Mouse (Mus musculus): Measurements from ENCODE around the gene Tagap. TPM values are rescaled to one million over a fixed set of nuclear protein-coding genes. Genes with fewer than 3 reads are reported as not detected.
A peak's percentile ranks its signal among the peaks of the same experiment; 100 is the strongest.

Tagap gene
- total and polyA plus RNA-seq, 2 experiments from 2014 or later, result 0.26 to 3.3 TPM

- no peak for DNase-seq (ENCODE audit: low spot score)
- Histone ChIP-seq H3K27me3 (ENCODE audit: control insufficient read depth, insufficient read depth, low read length) (no peaks in the 10 kb centered on the region), H3K36me3 (replicated peaks; ENCODE audit: control insufficient read depth, insufficient read depth, low read length) (no peaks in the 10 kb centered on the region)
These were observed 31.7 kb upstream of the Tagap start for GRCm38 (mm10) chr17:7894094-7894493.

GRCm38 (mm10) chr17:7896047-7896635 is 29.7 kb upstream of the Tagap start:
- no peak overlapping the region for H3K4me2 ChIP-seq (ENCODE audit: low read depth, low read length)
- H3K4me1 ChIP-seq (ENCODE audit: control insufficient read depth, insufficient read depth), result no peaks in the 10 kb centered on the region
- DNase-seq (ENCODE audit: low spot score) (no peak), ATAC-seq (ENCODE audit: insufficient read depth, low read depth) (no peak)
- H3K9me3 ChIP-seq (replicated peaks; ENCODE audit: control insufficient read depth, low read length), result no peaks in the 10 kb centered on the region
- 63% methylated on average over 10 of the region's 10 CpGs for WGBS
- no peaks in the 10 kb centered on the region for H3K36me3 ChIP-seq (replicated peaks; ENCODE audit: control insufficient read depth, insufficient read depth, low read length)
- TF ChIP-seq EP300 (IDR thresholded peaks at IDR 0.05; ENCODE audit: low read depth) (no peak), CTCF (IDR thresholded peaks at IDR 0.05; ENCODE audit: low read depth) (no peak)
- no peak overlapping the region for H3K9ac ChIP-seq (replicated peaks; ENCODE audit: low read depth, low read length)
- no peak overlapping the region for H3K27ac ChIP-seq (ENCODE audit: low read depth)
- no peaks in the 10 kb centered on the region for H3K27me3 ChIP-seq (ENCODE audit: control insufficient read depth, insufficient read depth, low read length)
- H3K4me3 ChIP-seq (ENCODE audit: low read depth, low read length), result no peak overlapping the region

More at GRCm38 (mm10) chr17:7894094-7894493, 31.7 kb upstream of the Tagap start:
- ATAC-seq (ENCODE audit: insufficient read depth, low read depth), result no peak
- H3K27ac ChIP-seq (ENCODE audit: low read depth), result no peak overlapping the region
- no peaks in the 10 kb centered on the region for H3K9me3 ChIP-seq (replicated peaks; ENCODE audit: control insufficient read depth, low read length)
- no peak overlapping the region for H3K4me2 ChIP-seq (ENCODE audit: low read depth, low read length)
- H3K4me1 ChIP-seq (ENCODE audit: control insufficient read depth, insufficient read depth), result no peaks in the 10 kb centered on the region
- TF ChIP-seq CTCF (IDR thresholded peaks at IDR 0.05; ENCODE audit: low read depth), result no peak
- TF ChIP-seq EP300 (IDR thresholded peaks at IDR 0.05; ENCODE audit: low read depth), result no peak
- H3K9ac ChIP-seq (replicated peaks; ENCODE audit: low read depth, low read length), result no peak overlapping the region
- no peak overlapping the region for H3K4me3 ChIP-seq (ENCODE audit: low read depth, low read length)
- WGBS, result 77% methylated on average over 3 of the region's 3 CpGs

GRCm38 (mm10) chr17:7897120-7897519 is 28.7 kb upstream of the Tagap start:
- Histone ChIP-seq H3K27ac (ENCODE audit: low read depth) (no peak overlapping the region), H3K4me3 (ENCODE audit: low read depth, low read length) (peak overlapping the region; percentile 19; the same call in 1 of the 2 replicates), H3K36me3 (replicated peaks; ENCODE audit: control insufficient read depth, insufficient read depth, low read length) (no peaks in the 10 kb centered on the region), H3K9me3 (replicated peaks; ENCODE audit: control insufficient read depth, low read length) (no peaks in the 10 kb centered on the region), H3K4me1 (ENCODE audit: control insufficient read depth, insufficient read depth) (no peaks in the 10 kb centered on the region), H3K4me2 (ENCODE audit: low read depth, low read length) (peak overlapping the region; percentile 25), H3K9ac (replicated peaks; ENCODE audit: low read depth, low read length) (no peak overlapping the region), H3K27me3 (ENCODE audit: control insufficient read depth, insufficient read depth, low read length) (no peaks in the 10 kb centered on the region)
- DNase-seq (ENCODE audit: low spot score) (no peak), ATAC-seq (ENCODE audit: insufficient read depth, low read depth) (no peak)
- 65% methylated on average over 11 of the region's 11 CpGs for WGBS
- TF ChIP-seq CTCF (IDR thresholded peaks at IDR 0.05; ENCODE audit: low read depth) (no peak), EP300 (IDR thresholded peaks at IDR 0.05; ENCODE audit: low read depth) (no peak)

GRCm38 (mm10) chr17:7897756-7898155 is 28.0 kb upstream of the Tagap start:
- no peak for DNase-seq (ENCODE audit: low spot score)
- H3K4me3 ChIP-seq (ENCODE audit: low read depth, low read length), result no peak overlapping the region
- no peaks in the 10 kb centered on the region for H3K9me3 ChIP-seq (replicated peaks; ENCODE audit: control insufficient read depth, low read length)
- H3K4me1 ChIP-seq (ENCODE audit: control insufficient read depth, insufficient read depth), result no peaks in the 10 kb centered on the region
- TF ChIP-seq CTCF (IDR thresholded peaks at IDR 0.05; ENCODE audit: low read depth), result no peak
- no peak for TF ChIP-seq EP300 (IDR thresholded peaks at IDR 0.05; ENCODE audit: low read depth)
- no peak overlapping the region for H3K27ac ChIP-seq (ENCODE audit: low read depth)
- 84% methylated on average over 4 of the region's 4 CpGs for WGBS
- no peak overlapping the region for H3K9ac ChIP-seq (replicated peaks; ENCODE audit: low read depth, low read length)
- no peaks in the 10 kb centered on the region for H3K27me3 ChIP-seq (ENCODE audit: control insufficient read depth, insufficient read depth, low read length)
- H3K4me2 ChIP-seq (ENCODE audit: low read depth, low read length), result no peak overlapping the region
- no peaks in the 10 kb centered on the region for H3K36me3 ChIP-seq (replicated peaks; ENCODE audit: control insufficient read depth, insufficient read depth, low read length)
- no peak for ATAC-seq (ENCODE audit: insufficient read depth, low read depth)

- H3K27me3 ChIP-seq (ENCODE audit: control insufficient read depth, insufficient read depth, low read length), result no peaks in the 10 kb centered on the region
- TF ChIP-seq EP300 (IDR thresholded peaks at IDR 0.05; ENCODE audit: low read depth) (no peak), CTCF (IDR thresholded peaks at IDR 0.05; ENCODE audit: low read depth) (no peak)
- H3K4me3 ChIP-seq (ENCODE audit: low read depth, low read length), result no peak overlapping the region
- DNase-seq (ENCODE audit: low spot score) (no peak), ATAC-seq (ENCODE audit: insufficient read depth, low read depth) (no peak)
- H3K36me3 ChIP-seq (replicated peaks; ENCODE audit: control insufficient read depth, insufficient read depth, low read length), result no peaks in the 10 kb centered on the region
- no peaks in the 10 kb centered on the region for H3K9me3 ChIP-seq (replicated peaks; ENCODE audit: control insufficient read depth, low read length)
- H3K4me1 ChIP-seq (ENCODE audit: control insufficient read depth, insufficient read depth), result no peaks in the 10 kb centered on the region
- no peak overlapping the region for H3K4me2 ChIP-seq (ENCODE audit: low read depth, low read length)
- H3K9ac ChIP-seq (replicated peaks; ENCODE audit: low read depth, low read length), result no peak overlapping the region
- no peak overlapping the region for H3K27ac ChIP-seq (ENCODE audit: low read depth)
- WGBS, result 67% methylated on average over 6 of the region's 6 CpGs
These were observed 26.6 kb upstream of the Tagap start for GRCm38 (mm10) chr17:7899233-7899632.

- Histone ChIP-seq H3K27me3 (ENCODE audit: control insufficient read depth, insufficient read depth, low read length) (no peaks in the 10 kb centered on the region), H3K4me1 (ENCODE audit: control insufficient read depth, insufficient read depth) (no peaks in the 10 kb centered on the region), H3K4me3 (ENCODE audit: low read depth, low read length) (no peak overlapping the region), H3K4me2 (ENCODE audit: low read depth, low read length) (no peak overlapping the region), H3K36me3 (replicated peaks; ENCODE audit: control insufficient read depth, insufficient read depth, low read length) (no peaks in the 10 kb centered on the region), H3K9ac (replicated peaks; ENCODE audit: low read depth, low read length) (no peak overlapping the region), H3K9me3 (replicated peaks; ENCODE audit: control insufficient read depth, low read length) (no peaks in the 10 kb centered on the region), H3K27ac (ENCODE audit: low read depth) (no peak overlapping the region)
- 70% methylated on average over 4 of the region's 4 CpGs for WGBS
- TF ChIP-seq CTCF (IDR thresholded peaks at IDR 0.05; ENCODE audit: low read depth), result no peak
- no peak for TF ChIP-seq EP300 (IDR thresholded peaks at IDR 0.05; ENCODE audit: low read depth)
- no peak for ATAC-seq (ENCODE audit: insufficient read depth, low read depth)
- DNase-seq (ENCODE audit: low spot score), result no peak
These were observed 25.8 kb upstream of the Tagap start for GRCm38 (mm10) chr17:7899961-7900360.
